Comparison of ENCODE assay signal across 7 mouse cellular contexts in the genomic region with DNA sequence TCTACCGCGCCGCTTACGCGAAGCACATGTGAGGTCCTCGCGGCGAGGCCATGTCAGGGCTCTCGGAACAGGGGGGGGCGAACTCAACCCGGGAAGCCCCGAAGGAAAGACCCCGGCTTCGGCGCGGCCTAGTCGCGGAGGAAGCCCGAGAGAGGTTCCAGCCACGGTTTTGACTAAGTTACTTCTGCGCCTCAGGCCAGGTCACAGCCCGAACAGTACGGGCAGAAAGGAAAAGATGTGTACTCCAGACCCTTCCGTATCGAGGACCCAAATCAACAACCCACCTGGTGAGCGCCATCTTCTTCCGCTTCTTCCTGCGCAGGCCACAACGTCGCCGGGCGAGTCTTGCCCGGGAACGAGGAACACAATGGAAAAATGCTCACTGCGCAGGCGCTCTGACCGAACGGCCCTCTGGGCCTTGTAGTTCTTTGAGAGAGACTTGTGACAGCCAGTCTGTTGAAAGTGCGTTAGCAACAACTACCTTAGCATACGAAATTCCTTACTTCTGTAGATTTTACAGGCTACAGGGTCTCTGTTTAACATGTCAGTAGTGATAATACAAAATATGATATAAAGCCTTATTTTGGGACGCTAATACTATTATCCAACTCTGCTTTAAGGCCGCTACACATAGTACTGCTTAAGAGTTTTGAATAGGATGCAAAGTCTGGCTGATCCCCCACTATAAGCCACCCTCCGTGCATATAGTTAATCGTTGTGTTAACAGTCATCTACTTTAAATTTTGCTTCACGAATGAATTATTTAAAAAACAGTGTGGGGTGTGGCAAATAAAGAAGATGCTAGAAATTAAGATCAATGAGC. TPM values are rescaled to one million over a fixed set of nuclear protein-coding genes. Genes with fewer than 3 reads are reported as not detected.
A peak's percentile ranks its signal among the peaks of the same experiment; 100 is the strongest.
DNase-seq lines count a peak whose midpoint lies in the region; ATAC-seq lines count a peak whose summit lies in the region.

A gene (minus strand): TSS at position 311 of the 823 bp plus-strand sequence.

- H3K9me3 ChIP-seq in intestine, embryonic 15.5 days: no peaks in the 10 kb centered on the region
- no peaks in the 10 kb centered on the region for H3K9me3 ChIP-seq in midbrain, embryonic 10.5 days (replicated peaks)

- intact Hi-C loops in gastrocnemius, postnatal 36 days (cut with DNase I): no loop called here
- intact Hi-C loops in left cerebral cortex, postnatal 25 days (cut with DNase I): loop anchor here (1.0 kb wide), 1 partner anchor 84 kb away; a partner anchor contains a TSS

- H3K27me3 ChIP-seq in intestine, embryonic 15.5 days (replicated peaks): no peaks in the 10 kb centered on the region
- H3K27me3 ChIP-seq in midbrain, embryonic 10.5 days (ENCODE audit: low read depth, poor library complexity, severe bottlenecking): no peaks in the 10 kb centered on the region

- ATAC-seq in intestine, embryonic 15.5 days: peak; percentile 98

- 3% methylated on average over 45 of the region's 45 CpGs for WGBS in intestine, embryonic 15.5 days
- WGBS in midbrain, embryonic 10.5 days: 3% methylated on average over 45 of the region's 45 CpGs

- H3K27ac ChIP-seq in intestine, embryonic 15.5 days: peak within 1 kb of the TSS; percentile 70
- peak within 1 kb of the TSS; percentile 90 for H3K27ac ChIP-seq in midbrain, embryonic 10.5 days (replicated peaks)

- peak within 1 kb of the TSS; percentile 79 for H3K4me3 ChIP-seq in intestine, embryonic 15.5 days (replicated peaks)
- H3K4me3 ChIP-seq in midbrain, embryonic 10.5 days: peak within 1 kb of the TSS; percentile 71

- H3K4me1 ChIP-seq in intestine, embryonic 15.5 days (replicated peaks): peaks cover 9% of the 10 kb centered on the region
- peaks cover 16% of the 10 kb centered on the region for H3K4me1 ChIP-seq in midbrain, embryonic 10.5 days

- 0 out of 2 replicates have a peak, but pooled peaks cover 2% of the 10 kb centered on the region for H3K36me3 ChIP-seq in intestine, embryonic 15.5 days
- H3K36me3 ChIP-seq in midbrain, embryonic 10.5 days: peaks cover 18% of the 10 kb centered on the region

- peak within 1 kb of the TSS; percentile 60 for H3K4me2 ChIP-seq in intestine, embryonic 15.5 days (replicated peaks)

- DNase-seq in adrenal gland, adult 2 months: peak; percentile 95
- peak; percentile 94 for DNase-seq in embryo, embryonic 11.5 days (ENCODE audit: low read depth, low spot score)
- DNase-seq in gastrocnemius, postnatal 36 days: peak; percentile 92
- DNase-seq in left cerebral cortex, postnatal 25 days (ENCODE audit: low spot score in 2 of 2): peak; percentile 94 to 98
- peak; percentile 92 for DNase-seq in midbrain, embryonic 10.5 days (ENCODE audit: low spot score)
- peak; percentile 92 for DNase-seq in right cerebral cortex, postnatal 4 days

- peak within 1 kb of the TSS; percentile 94 for H3K9ac ChIP-seq in intestine, embryonic 15.5 days

RNA-seq across cellular contexts. Expression of the gene that starts here (rescaled TPM):
- 10 to 100 TPM; 60.7 to 75.1 TPM for total RNA-seq in adrenal gland, adult 2 months (2021)
- polyA plus RNA-seq in adrenal gland, adult 2 months (2012; rRNA removed): 2.1 and 2.3 TPM in 2 replicates
- total RNA-seq in gastrocnemius, postnatal 36 days (2021): 10 to 100 TPM; 39.0 to 47.6 TPM
- polyA plus RNA-seq in intestine, embryonic 15.5 days (2015; fragmentation: Nextera tagmentation; extraction: Ambion mirVana): 108 and 119 TPM in 2 replicates
- 10 to 100 TPM; 63.7 to 73.1 TPM for total RNA-seq in left cerebral cortex, postnatal 25 days (2021)
- 159 and 161 TPM in 2 replicates for polyA plus RNA-seq in midbrain, embryonic 10.5 days (2016; fragmentation: Nextera tagmentation; extraction: Ambion mirVana)

Comparison
In these comparisons a context has a peak if more than half of its experiments do, and no peak if none do; other contexts are left out.
1. Peak in every context shown above with its lines: DNase-seq, ATAC-seq, H3K4me3 ChIP-seq and H3K27ac ChIP-seq.
2. RNA of the gene that starts here (polyA plus RNA-seq): 159 to 161 TPM in midbrain, embryonic 10.5 days and 108 to 119 TPM in intestine, embryonic 15.5 days; 2.1 to 2.3 TPM in adrenal gland, adult 2 months; every median in the first group is over 10 times any median in the second.